Mouse (Mus musculus) hindbrain, embryonic 16.5 days (tissue): ENCODE measurements around the gene Kcnk10. TPM values are rescaled to one million over a fixed set of nuclear protein-coding genes. Genes with fewer than 3 reads are reported as not detected.
A peak's percentile ranks its signal among the peaks of the same experiment; 100 is the strongest.

Source experiments
- ATAC-seq: fragments of 200-750 bp; cut with Nextera tagmentation; 2 replicates; pipeline ENCODE4 v1.8.0; 2017; ENCODE audit warnings: moderate TSS enrichment, moderate library complexity
- H3K27ac ChIP-seq: fragments of 300-500 bp; sonication (generic); 2 replicates; pipeline ENCODE4 v1.5.1; 2014; ENCODE audit warnings: low read depth, mild to moderate bottlenecking, control low read depth, low read length, moderate library complexity
- H3K27me3 ChIP-seq: fragments of 300-500 bp; sonication (generic); replicated peaks from 2 replicates; pipeline ENCODE4 v1.6.1; 2014; ENCODE audit warnings: low read length; ENCODE audit not compliant: control insufficient read depth, insufficient read depth
- H3K36me3 ChIP-seq: fragments of 300-500 bp; sonication (generic); 2 replicates; pipeline ENCODE4 v1.6.1; 2014; ENCODE audit warnings: mild to moderate bottlenecking, low read length, moderate library complexity, mixed read lengths; ENCODE audit not compliant: control insufficient read depth, insufficient read depth
- H3K4me1 ChIP-seq: fragments of 300-500 bp; sonication (generic); 2 replicates; pipeline ENCODE4 v1.6.1; 2014; ENCODE audit warnings: low read depth, low read length; ENCODE audit not compliant: control insufficient read depth, insufficient read depth
- H3K4me2 ChIP-seq: fragments of 300-500 bp; sonication (generic); 2 replicates; pipeline ENCODE4 v1.6.1; 2014; ENCODE audit warnings: mild to moderate bottlenecking, low read length, control low read depth, moderate library complexity
- H3K4me3 ChIP-seq: fragments of 300-500 bp; sonication (generic); 2 replicates; pipeline ENCODE4 v1.5.1; 2014; ENCODE audit warnings: mild to moderate bottlenecking, low read length, control low read depth, moderate library complexity
- H3K9ac ChIP-seq: fragments of 300-500 bp; sonication (generic); 2 replicates; pipeline ENCODE4 v1.6.1; 2014; ENCODE audit warnings: low read depth, mild to moderate bottlenecking, control low read depth, low read length, moderate library complexity
- H3K9me3 ChIP-seq: fragments of 300-500 bp; sonication (generic); 2 replicates; pipeline ENCODE4 v1.6.1; 2014; ENCODE audit warnings: mild to moderate bottlenecking, low read length, moderate library complexity; ENCODE audit not compliant: control insufficient read depth
- WGBS: fragments of 180-500 bp; shearing (Covaris S2); extraction: QIAGEN DNeasy Blood & Tissue Kit; methylation state at CpG from one replicate; pipeline ENCODE4 v1.1.7; 2014; 5-methylcytosine and 5-hydroxymethylcytosine counted together
- polyA plus RNA-seq: library from polyadenylated mRNA; unstranded; fragments of >200 nt; fragmentation: Nextera tagmentation; extraction: Ambion mirVana; gene quantifications from 2 replicates; pipeline ENCODE4 v1.2.1, GENCODE M21; 2015

The Kcnk10 gene
- polyA plus RNA-seq, 1 experiment from 2014 or later: 35.0 TPM

DNA sequence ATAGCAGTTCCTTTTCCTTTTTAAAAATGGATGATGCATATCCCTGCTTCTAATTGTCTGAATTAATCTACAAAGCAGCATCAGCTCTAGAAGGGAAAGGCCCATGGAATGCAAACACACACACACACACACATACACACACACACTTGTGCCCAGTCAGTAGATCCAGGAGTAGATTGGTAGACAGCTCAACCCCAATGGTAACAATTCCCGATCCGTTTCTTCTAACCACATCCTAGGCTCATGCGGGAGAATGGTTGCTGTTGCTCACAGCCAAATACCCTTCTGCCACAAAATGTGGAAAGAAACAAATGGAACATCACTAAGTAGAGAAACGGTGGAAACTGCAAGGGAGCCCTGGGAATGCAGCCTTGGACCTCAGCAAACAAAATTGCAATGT is 119.2 kb downstream of the Kcnk10 start:
- no peaks in the 10 kb centered on the region for H3K4me1 ChIP-seq
- H3K27me3 ChIP-seq: no peaks in the 10 kb centered on the region
- no peak overlapping the region for H3K27ac ChIP-seq
- no peak overlapping the region for H3K4me3 ChIP-seq
- ATAC-seq: 0 out of 2 replicates have a peak, but pooled peaks have one; percentile 30
- H3K9ac ChIP-seq: no peak overlapping the region
- 73% methylated on average over 4 of the region's 4 CpGs for WGBS
- no peaks in the 10 kb centered on the region for H3K36me3 ChIP-seq
- H3K9me3 ChIP-seq: no peaks in the 10 kb centered on the region
- no peak overlapping the region for H3K4me2 ChIP-seq

DNA sequence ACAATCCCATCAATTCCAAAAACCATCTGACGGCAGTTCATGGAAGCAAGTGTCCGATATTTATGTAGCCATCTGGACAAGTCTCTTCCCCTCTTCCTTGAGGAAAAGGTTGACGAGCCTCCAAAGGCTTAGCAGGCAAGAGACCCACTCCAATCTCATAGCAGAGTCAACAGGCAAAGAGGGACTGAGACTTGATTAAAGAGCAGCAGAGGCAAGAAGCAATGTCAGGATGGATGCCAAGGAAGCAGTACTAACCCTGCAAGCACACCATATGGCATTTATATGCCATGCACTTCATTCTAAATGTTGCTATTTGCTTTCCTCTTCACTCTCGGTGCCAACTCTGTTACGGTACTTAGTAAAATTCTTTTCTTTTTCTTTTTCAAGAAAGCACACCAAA is 119.6 kb downstream of the Kcnk10 start:
- no peaks in the 10 kb centered on the region for H3K27me3 ChIP-seq
- no peak overlapping the region for H3K4me3 ChIP-seq
- H3K36me3 ChIP-seq: no peaks in the 10 kb centered on the region
- 64% methylated on average over 5 of the region's 5 CpGs for WGBS
- H3K9ac ChIP-seq: no peak overlapping the region
- peak; percentile 72; the same call in 1 of the 2 replicates for ATAC-seq
- no peaks in the 10 kb centered on the region for H3K9me3 ChIP-seq
- no peak overlapping the region for H3K4me2 ChIP-seq
- no peaks in the 10 kb centered on the region for H3K4me1 ChIP-seq
- H3K27ac ChIP-seq: no peak overlapping the region

DNA sequence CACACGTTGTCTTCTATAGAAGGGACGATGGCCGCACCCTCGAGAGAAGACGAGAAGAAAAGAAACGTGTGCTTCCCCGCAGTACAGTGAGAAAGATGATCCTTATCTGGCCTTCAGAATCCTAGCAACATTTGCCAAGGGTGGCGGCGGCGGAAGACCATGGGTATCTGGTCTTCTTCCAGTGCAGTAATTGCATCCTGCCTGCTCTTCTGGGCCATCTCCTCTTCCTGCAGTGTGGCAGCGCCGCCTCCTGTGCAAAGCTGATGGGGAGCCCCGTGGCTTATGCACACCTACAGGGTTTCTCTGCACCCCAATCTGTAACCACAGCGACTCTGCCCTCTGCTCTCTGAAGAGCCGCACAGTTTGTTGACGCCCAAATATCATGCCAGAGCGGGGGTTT is 124.9 kb downstream of the Kcnk10 start:
- Histone ChIP-seq H3K9ac (no peak overlapping the region), H3K36me3 (no peaks in the 10 kb centered on the region), H3K4me3 (no peak overlapping the region), H3K27ac (no peak overlapping the region), H3K4me1 (no peaks in the 10 kb centered on the region), H3K27me3 (no peaks in the 10 kb centered on the region), H3K9me3 (no peaks in the 10 kb centered on the region), H3K4me2 (no peak overlapping the region)
- no peak for ATAC-seq
- 84% methylated on average over 17 of the region's 17 CpGs for WGBS

DNA sequence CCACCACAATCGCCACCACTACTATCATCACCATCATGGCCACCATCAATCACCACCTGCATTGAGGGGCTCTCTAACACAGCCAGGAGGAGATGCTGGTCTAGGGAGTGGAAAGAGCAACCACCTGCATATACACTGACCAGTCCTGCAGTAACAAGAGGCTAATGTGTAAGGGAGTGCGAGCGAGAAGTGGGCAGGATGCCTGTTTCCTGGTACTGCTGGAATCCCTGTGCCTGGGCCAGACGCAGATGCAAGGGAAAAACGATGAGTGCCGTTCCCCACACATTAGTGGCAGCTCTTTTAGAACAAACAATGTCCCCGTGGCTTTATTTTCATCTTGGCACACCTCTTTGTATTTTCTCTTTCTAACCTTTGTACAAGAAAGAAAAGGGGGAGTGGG is 125.5 kb downstream of the Kcnk10 start:
- ATAC-seq: 0 out of 2 replicates have a peak, but pooled peaks have one; percentile 32
- H3K9ac ChIP-seq: no peak overlapping the region
- no peaks in the 10 kb centered on the region for H3K27me3 ChIP-seq
- H3K4me1 ChIP-seq: no peaks in the 10 kb centered on the region
- H3K4me2 ChIP-seq: no peak overlapping the region
- H3K4me3 ChIP-seq: no peak overlapping the region
- WGBS: 80% methylated on average over 7 of the region's 7 CpGs
- no peak overlapping the region for H3K27ac ChIP-seq
- no peaks in the 10 kb centered on the region for H3K9me3 ChIP-seq
- no peaks in the 10 kb centered on the region for H3K36me3 ChIP-seq

DNA sequence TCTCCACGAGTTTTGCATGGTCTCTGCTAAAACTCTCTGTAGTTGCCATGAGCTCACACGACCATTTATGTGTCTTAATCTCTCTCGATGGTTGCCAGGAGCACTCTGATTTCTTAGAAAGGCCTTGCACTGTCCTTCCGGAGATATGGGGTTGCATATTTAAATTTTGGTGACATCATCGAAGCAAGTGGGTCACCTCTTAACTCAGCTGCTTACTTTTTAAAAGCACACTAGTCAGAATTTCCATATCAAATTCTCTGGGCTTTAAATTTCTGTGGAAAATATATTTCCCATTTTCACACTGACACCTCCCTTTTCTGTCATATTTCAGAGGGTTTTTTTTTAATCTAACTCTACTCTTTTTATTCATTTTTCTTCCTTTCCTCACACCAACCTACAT is 132.5 kb downstream of the Kcnk10 start:
- H3K27me3 ChIP-seq: no peaks in the 10 kb centered on the region
- H3K27ac ChIP-seq: no peak overlapping the region
- H3K4me1 ChIP-seq: no peaks in the 10 kb centered on the region
- no peak overlapping the region for H3K9ac ChIP-seq
- no peak overlapping the region for H3K4me3 ChIP-seq
- WGBS: 76% methylated on average over 5 of the region's 5 CpGs
- H3K4me2 ChIP-seq: no peak overlapping the region
- no peak for ATAC-seq
- H3K9me3 ChIP-seq: no peaks in the 10 kb centered on the region
- peaks cover under 1% of the 10 kb centered on the region; the same call in 1 of the 2 replicates for H3K36me3 ChIP-seq

DNA sequence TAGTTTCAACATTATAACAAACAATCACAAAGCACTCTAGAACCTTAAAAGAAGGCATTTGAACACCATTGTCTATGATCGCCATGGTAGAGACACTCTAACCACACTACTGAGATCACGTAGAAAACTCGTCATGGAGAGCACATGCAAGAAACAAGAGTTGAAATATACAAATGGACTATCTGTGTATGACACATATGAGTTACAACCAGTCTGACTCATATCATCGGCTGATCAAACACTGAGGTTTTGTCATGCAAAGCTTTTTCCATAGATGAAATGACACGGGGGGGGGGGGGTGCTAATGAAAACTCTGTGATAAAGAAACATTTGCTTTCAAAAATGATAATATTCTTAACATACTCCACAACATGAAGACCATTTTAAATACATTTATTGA is 133.2 kb downstream of the Kcnk10 start:
- Histone ChIP-seq H3K36me3 (peaks cover 2% of the 10 kb centered on the region; the same call in 1 of the 2 replicates), H3K4me1 (no peaks in the 10 kb centered on the region), H3K27ac (no peak overlapping the region), H3K4me2 (no peak overlapping the region), H3K27me3 (no peaks in the 10 kb centered on the region), H3K9ac (no peak overlapping the region), H3K9me3 (no peaks in the 10 kb centered on the region), H3K4me3 (no peak overlapping the region)
- 89% methylated on average over 5 of the region's 5 CpGs for WGBS
- ATAC-seq: no peak

DNA sequence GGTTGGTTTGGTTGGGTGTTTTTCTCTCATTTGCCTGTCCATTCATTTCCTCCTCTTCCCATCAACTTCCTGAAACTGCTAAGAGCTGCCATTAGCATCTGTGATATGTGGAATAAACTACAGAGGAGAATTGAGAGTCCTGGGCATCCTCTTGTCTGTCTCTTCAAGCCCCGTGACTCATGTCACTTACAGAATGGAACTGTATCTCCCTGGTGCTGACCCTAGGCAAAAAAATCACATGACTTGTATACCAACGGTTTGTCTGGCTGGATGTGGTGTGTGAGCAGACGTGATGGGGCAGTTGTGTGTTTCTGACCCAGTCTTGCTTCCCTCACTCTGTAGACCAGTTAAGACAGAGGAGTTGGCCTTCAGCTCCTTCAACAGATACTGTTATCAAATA is 134.4 kb downstream of the Kcnk10 start:
- Histone ChIP-seq H3K36me3 (peaks cover 2% of the 10 kb centered on the region; the same call in 1 of the 2 replicates), H3K4me2 (no peak overlapping the region), H3K27me3 (no peaks in the 10 kb centered on the region), H3K9ac (no peak overlapping the region), H3K4me3 (no peak overlapping the region), H3K4me1 (no peaks in the 10 kb centered on the region), H3K27ac (no peak overlapping the region), H3K9me3 (no peaks in the 10 kb centered on the region)
- 91% methylated on average over 3 of the region's 3 CpGs for WGBS
- no peak for ATAC-seq

DNA sequence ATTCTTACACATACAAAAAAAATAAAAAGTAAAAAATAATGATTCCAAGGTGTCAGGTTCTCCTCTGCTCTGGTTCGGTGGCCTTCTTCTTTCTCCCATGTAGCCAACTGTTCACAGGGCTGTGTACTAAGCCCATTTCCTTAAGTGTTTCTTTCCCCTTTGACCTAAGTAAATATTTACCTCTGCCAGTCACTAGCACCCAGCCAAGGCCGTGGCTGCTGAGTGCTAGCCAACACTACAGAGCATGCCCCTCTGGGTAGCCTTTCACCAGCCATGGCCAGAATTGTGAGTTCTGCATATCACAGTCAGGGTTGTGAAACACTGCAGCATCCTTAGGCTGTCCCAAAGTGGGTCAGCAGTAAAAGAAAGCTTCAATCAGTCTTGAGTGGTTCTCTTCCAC is 140.0 kb downstream of the Kcnk10 start:
- H3K36me3 ChIP-seq: peaks cover 8% of the 10 kb centered on the region; the same call in 1 of the 2 replicates
- no peak overlapping the region for H3K4me2 ChIP-seq
- H3K4me3 ChIP-seq: no peak overlapping the region
- ATAC-seq: peak; percentile 50; the same call in 1 of the 2 replicates
- no peak overlapping the region for H3K9ac ChIP-seq
- WGBS: 65% methylated on average over 2 of the region's 2 CpGs
- no peaks in the 10 kb centered on the region for H3K27me3 ChIP-seq
- no peaks in the 10 kb centered on the region for H3K9me3 ChIP-seq
- H3K27ac ChIP-seq: no peak overlapping the region
- H3K4me1 ChIP-seq: no peaks in the 10 kb centered on the region

DNA sequence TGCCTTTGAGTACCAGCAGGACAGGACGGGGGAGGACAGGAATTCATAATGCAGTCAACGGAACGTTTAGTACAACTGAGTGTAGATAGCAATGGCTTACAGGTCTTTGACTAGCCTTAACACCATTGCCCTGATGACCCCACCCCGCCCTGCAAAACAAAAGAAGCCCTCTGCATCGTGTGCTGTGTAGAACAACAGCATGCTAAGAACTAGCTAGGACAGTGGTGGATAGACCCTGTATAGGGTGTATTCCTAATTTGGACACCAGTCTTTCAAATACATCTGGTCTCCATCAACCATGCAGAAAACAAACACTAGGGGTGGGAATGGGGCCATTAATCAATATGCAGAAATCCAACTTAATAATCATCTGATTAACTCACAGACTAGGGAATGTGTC is 147.4 kb downstream of the Kcnk10 start:
- no peaks in the 10 kb centered on the region for H3K9me3 ChIP-seq
- WGBS: 72% methylated on average over 5 of the region's 5 CpGs
- H3K36me3 ChIP-seq: 0 out of 2 replicates have a peak, but pooled peaks cover 6% of the 10 kb centered on the region
- no peak overlapping the region for H3K4me2 ChIP-seq
- no peak overlapping the region for H3K9ac ChIP-seq
- no peak for ATAC-seq
- no peaks in the 10 kb centered on the region for H3K4me1 ChIP-seq
- no peaks in the 10 kb centered on the region for H3K27me3 ChIP-seq
- no peak overlapping the region for H3K4me3 ChIP-seq
- H3K27ac ChIP-seq: no peak overlapping the region

DNA sequence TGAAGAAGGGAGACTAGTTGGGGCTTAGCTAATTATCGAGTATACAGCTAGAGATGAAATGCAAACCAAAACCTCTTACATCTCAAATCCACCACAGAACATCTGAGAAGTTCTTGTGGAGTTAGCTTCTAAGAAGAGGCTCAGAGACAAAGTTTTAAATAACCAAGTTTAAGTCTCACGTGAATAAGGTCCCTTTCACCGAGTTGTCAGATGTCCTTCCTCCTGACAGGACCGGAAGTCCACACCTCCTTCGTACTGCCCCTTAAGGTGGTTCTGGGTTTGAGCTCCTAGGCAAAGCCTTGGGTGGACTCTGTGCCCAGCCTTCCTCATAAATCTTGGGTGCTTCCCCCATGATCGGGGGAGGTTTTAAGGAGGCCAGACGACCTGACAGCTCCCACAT is 156.8 kb downstream of the Kcnk10 start:
- Histone ChIP-seq H3K9me3 (no peaks in the 10 kb centered on the region), H3K27me3 (no peaks in the 10 kb centered on the region), H3K9ac (no peak overlapping the region), H3K4me2 (no peak overlapping the region), H3K36me3 (no peaks in the 10 kb centered on the region), H3K27ac (no peak overlapping the region), H3K4me1 (no peaks in the 10 kb centered on the region), H3K4me3 (no peak overlapping the region)
- no peak for ATAC-seq
- WGBS: 90% methylated on average over 7 of the region's 7 CpGs
